Mouse (Mus musculus) lung, postnatal 0 days (tissue): ENCODE measurements around the gene Fbxw7. TPM values are rescaled to one million over a fixed set of nuclear protein-coding genes. Genes with fewer than 3 reads are reported as not detected.

Source experiments
- ATAC-seq: fragments of 200-750 bp; cut with Nextera tagmentation; 2 replicates; pipeline ENCODE4 v1.8.0; 2017; ENCODE audit warnings: moderate library complexity
- DNase-seq: peaks from one replicate; pipeline ENCODE4 v3.0.0-alpha.2; 2016; ENCODE audit warnings: low spot score
- H3K27ac ChIP-seq: fragments of 300-500 bp; sonication (generic); 2 replicates; pipeline ENCODE4 v1.5.1; 2014; ENCODE audit warnings: antibody characterized with exemption, mild to moderate bottlenecking, low read length, mixed read lengths
- H3K27me3 ChIP-seq: fragments of 300-500 bp; sonication (generic); replicated peaks from 2 replicates; pipeline ENCODE4 v1.6.1; 2014; ENCODE audit warnings: low read length, mixed read lengths; ENCODE audit not compliant: insufficient read depth
- H3K36me3 ChIP-seq: fragments of 300-500 bp; sonication (generic); 2 replicates; pipeline ENCODE4 v1.6.1; 2014; ENCODE audit warnings: low read length, mixed read lengths; ENCODE audit not compliant: insufficient read depth
- H3K4me1 ChIP-seq: fragments of 300-500 bp; sonication (generic); 2 replicates; pipeline ENCODE4 v1.6.1; 2014; ENCODE audit warnings: antibody characterized with exemption, low read depth, low read length, mixed read lengths; ENCODE audit not compliant: insufficient read depth
- H3K4me2 ChIP-seq: fragments of 300-500 bp; sonication (generic); replicated peaks from 2 replicates; pipeline ENCODE4 v1.6.1; 2014; ENCODE audit warnings: low read depth, mild to moderate bottlenecking, low read length, moderate library complexity, mixed read lengths
- H3K4me3 ChIP-seq: fragments of 300-500 bp; sonication (generic); 2 replicates; pipeline ENCODE4 v1.5.1; 2014; ENCODE audit warnings: low read depth, low read length
- H3K9ac ChIP-seq: fragments of 300-500 bp; sonication (generic); replicated peaks from 2 replicates; pipeline ENCODE4 v1.6.1; 2014; ENCODE audit warnings: low read depth, mild to moderate bottlenecking
- H3K9me3 ChIP-seq: fragments of 300-500 bp; sonication (generic); 2 replicates; pipeline ENCODE4 v1.6.1; 2016; ENCODE audit warnings: low read length, mixed read lengths
- CTCF ChIP-seq: IDR thresholded peaks from 2 replicates; pipeline ENCODE4 v1.5.1; 2016; ENCODE audit warnings: antibody characterized with exemption, mild to moderate bottlenecking
- EP300 ChIP-seq: IDR thresholded peaks from 2 replicates; pipeline ENCODE4 v1.6.1; 2016; ENCODE audit warnings: antibody characterized with exemption, mild to moderate bottlenecking, control low read depth
- WGBS: fragments of 180-500 bp; shearing (Covaris S2); extraction: QIAGEN DNeasy Blood & Tissue Kit; methylation state at CpG from one replicate; pipeline ENCODE4 v1.1.7; 2014; 5-methylcytosine and 5-hydroxymethylcytosine counted together
- polyA plus RNA-seq: library from polyadenylated mRNA; unstranded; fragments of >200 nt; fragmentation: Nextera tagmentation; extraction: Ambion mirVana; gene quantifications from 2 replicates; pipeline ENCODE4 v1.2.1, GENCODE M21; 2015

The Fbxw7 gene
- polyA plus RNA-seq, 1 experiment from 2014 or later = 8.2 TPM

DNA sequence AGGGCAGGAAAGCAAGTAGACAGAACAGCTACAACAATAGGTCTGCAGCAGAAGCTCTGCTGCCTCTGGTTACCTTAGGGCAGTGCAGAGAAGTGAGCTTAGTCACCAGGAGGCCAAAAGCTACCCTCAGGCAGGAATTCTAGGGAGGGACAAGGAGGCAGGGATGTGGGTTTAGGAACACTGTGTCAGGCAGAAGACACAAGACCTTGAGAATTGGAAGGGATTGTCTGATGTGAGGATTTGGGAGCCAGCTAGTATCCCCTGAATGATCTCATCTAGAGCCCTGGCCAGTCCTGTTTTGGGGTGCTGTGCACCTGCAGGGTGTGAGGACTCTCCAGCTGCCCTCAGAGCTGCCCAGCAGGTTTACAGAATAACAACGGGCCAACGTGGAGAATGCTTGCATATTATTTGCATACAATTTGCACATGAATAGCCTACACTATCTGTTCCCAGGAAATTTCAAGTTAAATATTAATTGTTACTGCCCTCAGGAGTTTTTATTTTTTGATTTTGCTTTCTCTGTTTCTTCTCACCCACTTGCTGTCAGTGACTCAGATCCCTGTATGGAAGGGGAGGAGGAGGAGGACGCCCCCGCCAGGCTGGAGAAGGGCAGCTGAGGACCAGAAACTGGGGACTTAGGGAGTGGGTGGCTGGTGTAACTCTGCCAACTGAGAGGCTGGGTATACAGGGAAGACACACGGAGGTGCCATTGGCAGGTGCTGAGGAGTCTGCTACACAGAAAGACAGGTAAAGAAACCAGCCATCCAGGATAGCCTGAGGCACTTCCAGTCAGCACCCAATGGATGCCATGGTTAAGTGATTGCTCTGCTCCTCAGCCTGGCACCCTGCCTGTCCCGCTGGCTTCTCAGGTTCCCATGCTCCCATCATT lies 210.0 kb downstream of the Fbxw7 start:
- Histone ChIP-seq H3K36me3 (no peaks in the 10 kb centered on the region), H3K4me2 (no peak overlapping the region), H3K27ac (no peak overlapping the region), H3K4me3 (no peak overlapping the region), H3K9ac (no peak overlapping the region), H3K27me3 (no peaks in the 10 kb centered on the region), H3K9me3 (no peaks in the 10 kb centered on the region), H3K4me1 (no peaks in the 10 kb centered on the region)
- DNase-seq (no peak), ATAC-seq (no peak)
- WGBS = 38% methylated on average over 6 of the region's 6 CpGs
- no peak for TF ChIP-seq CTCF
- no peak for TF ChIP-seq EP300

Other genes with a start within 250 kb of the Fbxw7 start
- gene Arfip1, start 232.6 kb upstream of the Fbxw7 start, polyA plus RNA-seq = 60.8 and 64.0 TPM in 2 replicates
- 0.04 and 0.05 TPM in 2 replicates for gene Tigd4, start 221.7 kb upstream of the Fbxw7 start, polyA plus RNA-seq
- 4.6 and 6.3 TPM in 2 replicates for gene Tmem154, start 149.1 kb upstream of the Fbxw7 start, polyA plus RNA-seq